Mouse (Mus musculus): ENCODE results near the gene Pgls.

DNA sequence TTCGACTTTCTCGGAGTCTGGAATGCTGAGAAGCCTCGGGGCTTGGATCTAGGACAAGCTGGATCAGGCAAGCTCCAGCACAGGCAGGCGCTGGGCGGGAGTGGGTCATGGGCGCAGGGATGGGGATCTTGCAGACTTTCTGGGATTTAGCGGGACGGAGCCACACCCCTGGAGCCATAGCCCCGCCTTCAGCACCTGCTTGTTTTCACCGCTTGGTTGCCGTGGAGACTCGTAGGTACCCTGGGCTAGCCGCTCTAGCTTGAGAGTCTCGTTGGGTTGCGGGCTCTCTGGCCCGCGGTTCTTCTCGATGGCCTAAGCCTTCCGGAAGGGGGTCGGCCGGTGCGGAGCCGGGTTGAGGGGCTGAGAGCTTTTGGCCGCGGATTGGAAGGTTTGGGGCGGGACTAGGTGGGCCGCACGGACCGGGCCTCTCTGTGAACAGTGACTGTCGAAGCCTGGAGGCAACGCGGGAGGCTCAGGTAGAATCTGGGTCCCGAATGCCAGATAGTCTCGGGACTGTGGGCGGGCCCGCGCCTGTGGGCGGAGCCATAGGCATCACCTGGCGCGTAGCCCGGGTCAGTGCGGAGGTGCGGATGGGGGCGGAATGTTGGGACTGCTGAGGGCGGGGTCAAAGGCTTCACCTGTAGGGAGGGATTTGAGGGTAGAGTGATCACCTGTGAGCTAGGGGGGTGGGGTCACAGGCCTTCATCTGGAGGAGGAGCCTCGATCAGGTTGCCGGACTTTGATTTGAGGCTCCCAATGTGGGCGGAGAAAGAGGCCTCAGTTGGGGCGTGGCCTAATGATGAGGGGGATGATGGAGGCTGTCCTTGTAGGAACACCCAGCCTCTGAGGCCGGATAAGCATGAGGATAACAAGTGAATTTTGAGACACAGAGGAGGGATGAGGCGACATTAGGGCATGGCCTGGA, 22.3 kb upstream of the Pgls start:
- TF ChIP-seq CTCF (conservative IDR thresholded peaks at IDR 0.05; ENCODE audit: low read length) (no peak), POU5F1 (IDR thresholded peaks at IDR 0.05; ENCODE audit: borderline replicate concordance, low read length) (no peak), NANOG (IDR thresholded peaks at IDR 0.05; ENCODE audit: borderline replicate concordance, low read length) (no peak)

All from E14TG2a.4 (cell line).